Mouse (Mus musculus): ENCODE results near the gene Cd84. TPM values are rescaled to one million over a fixed set of nuclear protein-coding genes. Genes with fewer than 3 reads are reported as not detected.
A peak's percentile ranks its signal among the peaks of the same experiment; 100 is the strongest.
"Not testable (repeated sequence)": the region's sequence is repeated elsewhere in the genome, so short reads cannot be mapped to it uniquely, and the experiment has no call there.

Gene Cd84
- polyA plus RNA-seq (2016; fragmentation: Nextera tagmentation; extraction: Ambion mirVana): 0.38 and 1.2 TPM in 2 replicates

DNA sequence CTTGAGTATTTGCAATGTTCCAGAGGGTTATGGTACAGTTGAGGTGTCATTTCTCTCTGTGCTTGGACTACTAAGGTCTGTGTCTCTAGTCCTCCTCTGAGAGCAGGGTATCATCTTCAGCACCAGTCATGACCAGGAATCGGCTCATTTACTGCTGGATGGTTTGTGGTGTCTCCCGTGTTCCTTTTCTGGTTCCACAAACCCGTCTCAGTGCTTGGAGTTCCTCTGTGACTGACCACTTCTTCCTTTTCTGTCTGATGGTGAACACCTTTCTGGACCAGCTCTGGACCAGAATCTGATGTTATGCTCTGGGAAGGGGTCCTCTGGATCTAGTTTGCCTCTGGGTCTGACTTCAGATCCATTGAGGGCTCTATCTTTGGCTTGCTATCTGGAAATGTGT, at the start of gene Cd84:
Gene Cd84, plus strand, starts transcription at position 210 of the 400 bp plus-strand sequence.
- WGBS: 78% methylated on average over 3 of the region's 3 CpGs
- Histone ChIP-seq H3K36me3 (no peaks in the 10 kb centered on the region), H3K4me3 (no peak within 1 kb of the TSS), H3K9me3 (replicated peaks) (no peaks in the 10 kb centered on the region), H3K27ac (replicated peaks) (no peak within 1 kb of the TSS), H3K4me1 (no peaks in the 10 kb centered on the region), H3K27me3 (ENCODE audit: low read depth, poor library complexity, severe bottlenecking) (no peaks in the 10 kb centered on the region)
- DNase-seq (ENCODE audit: low spot score): no peak

DNA sequence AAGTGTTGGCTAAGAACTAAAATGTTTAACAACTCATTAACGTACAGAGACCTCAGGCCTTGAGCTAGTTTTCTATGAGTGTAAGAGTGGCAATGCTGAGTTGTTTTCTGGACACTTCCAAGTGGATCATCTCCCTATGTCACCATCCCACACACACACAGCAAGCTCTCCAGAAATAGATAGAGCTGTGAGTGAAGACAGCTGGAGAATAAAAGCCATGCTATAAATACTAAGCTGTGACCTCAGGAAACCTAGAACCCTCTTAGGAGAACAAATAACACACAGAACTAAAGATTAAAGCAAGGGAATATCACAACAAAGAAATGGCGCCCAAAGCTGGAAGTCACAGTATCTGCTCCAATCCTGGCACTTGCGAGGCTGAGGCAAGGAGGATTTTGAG, 48.0 kb upstream of the Cd84 start:
- DNase-seq (ENCODE audit: low spot score): no peak
- Histone ChIP-seq H3K9me3 (replicated peaks) (no peaks in the 10 kb centered on the region), H3K36me3 (no peaks in the 10 kb centered on the region), H3K27ac (replicated peaks) (no peak overlapping the region), H3K27me3 (ENCODE audit: low read depth, poor library complexity, severe bottlenecking) (no peaks in the 10 kb centered on the region), H3K4me3 (no peak overlapping the region), H3K4me1 (no peaks in the 10 kb centered on the region)
- 91% methylated on average over 3 of the region's 3 CpGs for WGBS

DNA sequence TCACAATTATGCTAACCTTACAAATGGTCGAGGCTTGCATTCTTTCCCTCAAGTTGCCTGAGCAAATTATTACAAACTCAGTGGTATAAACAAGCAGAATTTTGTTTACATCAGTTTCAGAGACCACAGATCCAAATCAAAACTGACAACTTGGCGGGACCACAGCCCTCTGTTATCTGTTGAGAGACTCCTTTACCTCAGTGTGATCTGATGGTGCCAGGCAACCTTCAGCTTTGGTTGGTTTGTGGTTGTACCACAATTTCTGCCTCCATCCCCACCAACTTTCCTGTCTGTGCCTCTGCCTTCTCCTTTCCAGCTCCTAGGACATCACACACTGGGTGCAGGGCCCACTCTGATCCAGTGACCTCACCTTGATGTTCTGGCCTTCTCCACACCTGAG, 43.3 kb upstream of the Cd84 start:
- DNase-seq (ENCODE audit: low spot score): no peak
- 81% methylated on average over 2 of the region's 2 CpGs for WGBS
- H3K9me3 ChIP-seq (replicated peaks): no peaks in the 10 kb centered on the region
- H3K27me3 ChIP-seq (ENCODE audit: low read depth, poor library complexity, severe bottlenecking): no peaks in the 10 kb centered on the region
- no peak overlapping the region for H3K4me3 ChIP-seq
- no peaks in the 10 kb centered on the region for H3K4me1 ChIP-seq
- H3K36me3 ChIP-seq: no peaks in the 10 kb centered on the region
- H3K27ac ChIP-seq (replicated peaks): no peak overlapping the region

DNA sequence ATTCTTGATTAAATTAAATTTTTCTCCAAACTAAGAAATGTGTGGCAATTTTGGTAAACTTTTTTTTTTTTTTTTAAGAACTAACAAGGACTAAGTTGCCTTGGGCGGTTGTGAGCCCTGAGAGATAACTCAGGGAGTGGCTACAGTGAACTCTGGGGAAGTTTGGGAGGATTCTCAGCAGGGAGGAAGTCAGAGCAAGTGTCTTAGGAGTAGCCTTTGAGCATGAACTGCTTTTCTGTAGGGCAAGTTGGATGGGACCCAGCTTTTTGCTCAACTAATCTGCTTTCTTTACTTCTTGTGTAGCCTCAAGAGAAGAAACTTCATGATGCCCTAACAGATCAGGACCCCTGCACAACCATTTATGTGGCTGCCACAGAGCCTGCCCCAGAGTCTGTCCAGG, 41.7 kb upstream of the Cd84 start:
- WGBS: 67% methylated on average over 1 of the region's 1 CpGs
- H3K4me3 ChIP-seq: no peak overlapping the region
- no peaks in the 10 kb centered on the region for H3K36me3 ChIP-seq
- no peaks in the 10 kb centered on the region for H3K4me1 ChIP-seq
- H3K9me3 ChIP-seq (replicated peaks): no peaks in the 10 kb centered on the region
- H3K27me3 ChIP-seq (ENCODE audit: low read depth, poor library complexity, severe bottlenecking): no peaks in the 10 kb centered on the region
- no peak overlapping the region for H3K27ac ChIP-seq (replicated peaks)
- DNase-seq (ENCODE audit: low spot score): no peak

DNA sequence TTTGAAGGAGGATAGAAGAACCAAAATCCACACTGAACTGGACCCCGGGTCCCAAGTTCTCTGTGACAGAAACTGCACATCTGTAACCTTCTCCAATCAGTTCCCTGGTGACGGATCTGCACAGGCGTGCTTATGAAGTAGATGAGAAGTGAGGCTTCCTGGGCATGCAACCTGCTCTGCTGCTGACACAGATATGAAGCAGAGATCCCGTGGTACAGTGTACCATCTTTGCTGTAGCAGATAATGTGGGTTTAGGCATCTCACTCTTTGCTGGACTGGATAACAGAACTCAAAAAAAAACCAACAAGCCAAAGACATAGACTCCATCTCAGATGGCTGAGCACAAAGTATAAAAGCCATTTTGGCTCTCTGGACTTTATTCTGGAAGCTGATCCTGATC, 39.8 kb upstream of the Cd84 start:
- H3K36me3 ChIP-seq: no peaks in the 10 kb centered on the region
- WGBS: 86% methylated on average over 4 of the region's 4 CpGs
- H3K27me3 ChIP-seq (ENCODE audit: low read depth, poor library complexity, severe bottlenecking): no peaks in the 10 kb centered on the region
- DNase-seq (ENCODE audit: low spot score): no peak
- H3K4me1 ChIP-seq: no peaks in the 10 kb centered on the region
- no peaks in the 10 kb centered on the region for H3K9me3 ChIP-seq (replicated peaks)
- no peak overlapping the region for H3K4me3 ChIP-seq
- no peak overlapping the region for H3K27ac ChIP-seq (replicated peaks)

DNA sequence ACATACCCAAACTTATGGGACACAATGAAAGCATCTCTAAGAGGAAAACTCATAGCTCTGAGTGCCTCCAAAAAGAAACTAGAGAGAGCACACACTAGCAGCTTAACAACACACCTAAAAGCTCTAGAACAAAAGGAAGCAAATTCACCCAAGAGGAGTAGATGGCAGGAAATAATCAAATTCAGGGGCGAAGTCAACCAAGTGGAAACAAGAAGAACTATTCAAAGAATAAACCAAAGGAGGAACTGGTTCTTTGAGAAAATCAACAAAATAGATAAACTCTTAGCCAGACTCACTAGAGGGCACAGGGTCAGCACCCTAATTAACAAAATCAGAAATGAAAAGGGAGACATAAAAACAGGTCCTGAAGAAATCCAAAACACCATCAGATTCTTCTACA, 28.4 kb upstream of the Cd84 start:
- H3K4me3 ChIP-seq; DNase-seq (ENCODE audit: low spot score); H3K36me3 ChIP-seq; H3K4me1 ChIP-seq; H3K27me3 ChIP-seq (ENCODE audit: low read depth, poor library complexity, severe bottlenecking); H3K27ac ChIP-seq (replicated peaks); H3K9me3 ChIP-seq (replicated peaks): not testable (repeated sequence)
- 84% methylated on average over 1 of the region's 1 CpGs for WGBS

DNA sequence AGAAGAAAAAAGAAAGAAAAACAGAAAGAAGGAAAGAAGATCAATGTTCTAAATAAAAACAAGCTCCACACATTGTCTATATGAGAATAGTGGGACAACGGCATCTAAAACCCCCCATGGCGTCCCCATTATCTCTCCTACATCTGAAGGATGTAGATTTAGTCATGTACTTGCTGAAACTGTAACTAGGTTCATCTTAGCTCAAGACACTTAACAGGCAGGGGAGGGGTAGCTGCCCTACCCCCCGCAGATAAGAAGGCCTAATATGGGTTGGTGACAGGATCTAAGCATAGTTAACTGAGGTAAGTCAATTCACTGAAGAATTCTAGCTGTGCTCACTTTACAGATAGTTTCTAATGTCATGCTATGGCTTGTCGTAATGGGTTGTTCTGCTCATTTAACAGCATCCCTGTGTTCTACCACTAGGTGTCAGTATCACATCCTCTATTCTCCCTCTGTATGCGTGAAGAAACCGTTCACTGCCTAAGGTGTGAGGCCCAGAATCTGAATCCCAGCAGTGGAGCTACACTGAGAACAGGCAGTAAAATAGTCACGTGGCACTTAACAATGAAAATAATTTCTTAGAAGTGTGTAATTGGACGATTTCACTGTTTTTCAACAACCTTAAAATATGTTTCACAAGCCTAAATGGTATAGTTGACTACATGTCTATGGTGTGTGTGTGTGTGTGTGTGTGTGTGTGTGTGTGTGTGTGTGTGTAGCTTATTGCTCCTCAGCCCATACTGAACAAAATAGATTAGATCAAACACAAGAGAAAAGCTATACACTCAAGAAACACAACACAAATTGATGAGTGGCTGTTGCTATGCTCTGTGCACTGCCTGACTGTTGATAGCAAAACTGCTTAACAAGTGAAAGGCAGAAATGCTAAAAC, 23.7 kb upstream of the Cd84 start:
- H3K9me3 ChIP-seq (replicated peaks): no peaks in the 10 kb centered on the region
- no peaks in the 10 kb centered on the region for H3K4me1 ChIP-seq
- H3K27ac ChIP-seq (replicated peaks): no peak overlapping the region
- peak; percentile 31 for DNase-seq (ENCODE audit: low spot score)
- H3K4me3 ChIP-seq: no peak overlapping the region
- 16% methylated on average over 8 of the region's 8 CpGs for WGBS
- H3K27me3 ChIP-seq (ENCODE audit: low read depth, poor library complexity, severe bottlenecking): 0 out of 2 replicates have a peak, but pooled peaks cover 3% of the 10 kb centered on the region
- H3K36me3 ChIP-seq: no peaks in the 10 kb centered on the region

DNA sequence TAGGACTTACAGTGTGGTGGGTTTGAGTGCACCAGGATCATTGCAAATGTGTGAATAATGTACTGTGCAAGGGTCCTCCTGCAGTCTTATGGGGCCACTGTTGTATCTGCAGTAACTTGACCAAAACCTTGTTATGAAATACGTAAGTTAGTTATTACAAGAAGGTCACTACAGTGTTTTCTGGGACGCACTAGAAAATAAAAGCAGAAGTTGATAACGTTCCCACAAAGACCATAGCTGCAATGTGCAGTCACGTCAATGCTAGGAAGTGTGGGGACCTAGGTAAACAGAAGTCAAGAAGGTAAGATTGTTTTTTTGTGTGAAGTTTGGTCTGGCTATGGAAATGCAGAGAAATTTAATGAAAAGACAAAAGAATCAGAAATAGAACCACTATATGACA, 22.5 kb upstream of the Cd84 start:
- H3K9me3 ChIP-seq (replicated peaks): no peaks in the 10 kb centered on the region
- no peaks in the 10 kb centered on the region for H3K4me1 ChIP-seq
- no peaks in the 10 kb centered on the region for H3K36me3 ChIP-seq
- no peak overlapping the region for H3K27ac ChIP-seq (replicated peaks)
- DNase-seq (ENCODE audit: low spot score): no peak
- H3K4me3 ChIP-seq: no peak overlapping the region
- 91% methylated on average over 4 of the region's 4 CpGs for WGBS
- H3K27me3 ChIP-seq (ENCODE audit: low read depth, poor library complexity, severe bottlenecking): 0 out of 2 replicates have a peak, but pooled peaks cover 3% of the 10 kb centered on the region

DNA sequence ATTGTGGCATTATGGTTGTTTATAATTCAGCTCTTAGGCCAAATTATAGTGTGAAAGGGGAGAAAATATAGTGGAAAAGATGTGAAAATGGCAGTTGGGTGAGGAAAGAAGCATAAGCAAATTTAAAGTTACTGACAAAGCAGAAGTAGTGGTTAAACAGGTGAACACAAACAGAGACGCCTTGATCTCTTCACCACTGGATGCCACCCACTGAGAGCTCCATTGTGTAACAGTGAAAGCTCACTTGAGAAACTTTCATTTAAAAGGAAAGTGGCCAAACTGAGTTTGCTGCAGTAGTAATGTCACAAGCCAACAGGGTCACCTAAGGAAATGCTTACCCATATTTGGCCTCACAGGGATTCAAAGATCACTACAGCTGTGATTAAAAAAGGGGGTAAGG, 18.2 kb upstream of the Cd84 start:
- H3K36me3 ChIP-seq: no peaks in the 10 kb centered on the region
- no peak for DNase-seq (ENCODE audit: low spot score)
- H3K4me3 ChIP-seq: no peak overlapping the region
- no peaks in the 10 kb centered on the region for H3K9me3 ChIP-seq (replicated peaks)
- no peak overlapping the region for H3K27ac ChIP-seq (replicated peaks)
- H3K27me3 ChIP-seq (ENCODE audit: low read depth, poor library complexity, severe bottlenecking): 0 out of 2 replicates have a peak, but pooled peaks cover 1% of the 10 kb centered on the region
- H3K4me1 ChIP-seq: no peaks in the 10 kb centered on the region
- 32% methylated on average over 1 of the region's 1 CpGs for WGBS

DNA sequence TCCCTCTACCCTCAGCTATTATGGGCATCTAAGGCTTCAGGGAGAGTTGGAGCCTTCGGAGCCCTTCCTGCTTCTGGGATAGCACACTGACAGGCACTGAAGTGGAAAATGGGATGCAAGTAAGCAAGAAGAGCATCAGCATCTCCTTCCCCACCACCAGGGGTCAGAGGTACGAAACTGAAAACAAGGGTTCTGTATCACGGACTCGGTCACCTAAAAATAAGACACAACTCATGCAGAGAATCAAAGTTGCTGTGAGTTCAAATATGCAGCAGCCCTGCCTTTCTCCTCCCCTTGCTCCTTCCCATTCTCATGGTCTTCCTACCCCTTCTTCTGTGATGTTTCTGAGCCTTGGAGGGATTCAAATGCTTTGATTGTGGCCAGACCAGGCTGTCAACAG, 14.0 kb upstream of the Cd84 start:
- Histone ChIP-seq H3K27me3 (ENCODE audit: low read depth, poor library complexity, severe bottlenecking) (no peaks in the 10 kb centered on the region), H3K27ac (replicated peaks) (no peak overlapping the region)
- peak; percentile 29 for DNase-seq (ENCODE audit: low spot score)

DNA sequence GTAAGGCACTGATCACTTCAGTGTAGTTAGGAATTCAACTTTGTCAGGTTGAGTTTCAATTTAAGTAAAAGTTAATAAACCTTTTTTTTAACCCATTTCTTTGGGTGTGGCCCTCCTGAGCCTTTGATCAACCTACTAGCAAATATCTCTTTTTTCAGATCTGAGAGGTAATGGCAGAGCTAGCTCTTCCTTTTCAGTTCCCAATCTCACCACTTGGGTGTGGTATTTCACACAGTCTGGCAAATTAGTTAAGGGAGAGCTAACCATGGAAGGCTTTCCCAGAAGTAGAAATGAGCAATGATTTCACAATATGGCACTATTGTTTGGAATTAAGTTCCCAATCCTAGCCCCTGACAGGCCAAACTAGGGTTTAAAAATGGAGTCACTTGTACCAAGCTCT, 13.3 kb upstream of the Cd84 start:
- no peaks in the 10 kb centered on the region for H3K4me1 ChIP-seq
- no peak for DNase-seq (ENCODE audit: low spot score)
- H3K27ac ChIP-seq (replicated peaks): no peak overlapping the region
- H3K4me3 ChIP-seq: no peak overlapping the region
- H3K36me3 ChIP-seq: no peaks in the 10 kb centered on the region
- H3K27me3 ChIP-seq (ENCODE audit: low read depth, poor library complexity, severe bottlenecking): no peaks in the 10 kb centered on the region
- no peaks in the 10 kb centered on the region for H3K9me3 ChIP-seq (replicated peaks)

More for the DNA sequence above, 14.0 kb upstream of the Cd84 start:
- Histone ChIP-seq H3K9me3 (replicated peaks) (no peaks in the 10 kb centered on the region), H3K36me3 (no peaks in the 10 kb centered on the region), H3K4me3 (no peak overlapping the region), H3K4me1 (no peaks in the 10 kb centered on the region)
- 37% methylated on average over 4 of the region's 4 CpGs for WGBS

DNA sequence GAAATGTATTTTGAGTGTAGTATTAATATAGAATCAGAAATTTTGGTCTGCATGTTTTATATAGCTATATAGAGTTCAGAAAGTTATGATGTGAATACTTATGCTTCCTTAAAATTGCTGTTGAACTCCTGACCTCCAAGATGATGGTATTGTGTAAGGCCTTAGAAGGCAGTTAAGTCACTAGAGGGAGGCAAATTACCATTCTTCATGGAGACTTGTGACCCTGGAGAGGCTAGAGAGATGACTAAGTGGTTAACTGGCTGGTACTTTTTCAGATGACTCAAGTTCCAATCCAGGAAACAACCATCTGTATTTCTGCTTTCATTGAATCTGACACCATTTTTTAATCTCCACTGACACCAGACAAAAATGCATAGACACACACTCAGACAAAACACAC, 11.8 kb upstream of the Cd84 start:
- Histone ChIP-seq H3K4me1 (no peaks in the 10 kb centered on the region), H3K27me3 (ENCODE audit: low read depth, poor library complexity, severe bottlenecking) (no peaks in the 10 kb centered on the region), H3K4me3 (no peak overlapping the region), H3K9me3 (replicated peaks) (no peaks in the 10 kb centered on the region), H3K27ac (replicated peaks) (no peak overlapping the region), H3K36me3 (no peaks in the 10 kb centered on the region)
- no peak for DNase-seq (ENCODE audit: low spot score)

DNA sequence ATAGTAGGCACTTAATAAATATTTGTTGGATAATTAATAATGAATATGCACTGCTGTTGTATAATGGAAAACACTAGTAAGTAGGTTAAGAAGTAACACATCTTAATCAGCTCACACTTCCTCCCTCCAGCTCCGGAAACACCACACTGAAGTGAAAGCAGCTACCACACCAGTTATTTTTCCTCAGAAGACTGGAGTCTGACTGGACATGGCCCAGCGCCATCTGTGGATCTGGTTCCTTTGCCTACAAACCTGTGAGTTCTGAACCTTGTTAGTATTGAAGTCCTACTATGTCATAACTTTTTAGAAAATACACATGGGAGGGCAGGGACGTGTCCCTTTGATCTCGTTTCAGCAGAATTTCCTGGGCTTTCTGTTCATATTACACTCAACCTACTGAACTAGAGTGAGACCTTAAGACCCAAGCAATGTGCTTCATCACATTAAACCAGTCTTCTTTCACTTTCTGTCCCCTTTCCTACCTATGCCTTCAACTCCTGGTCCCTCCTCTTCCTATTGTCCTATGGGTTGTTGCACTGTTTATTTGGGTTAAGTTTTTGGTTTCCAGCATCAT, 1.0 kb downstream of the Cd84 start:
- Histone ChIP-seq H3K9me3 (replicated peaks) (no peaks in the 10 kb centered on the region), H3K27me3 (ENCODE audit: low read depth, poor library complexity, severe bottlenecking) (no peaks in the 10 kb centered on the region), H3K4me3 (no peak overlapping the region), H3K4me1 (no peaks in the 10 kb centered on the region), H3K36me3 (no peaks in the 10 kb centered on the region), H3K27ac (replicated peaks) (no peak overlapping the region)
- WGBS: 89% methylated on average over 4 of the region's 4 CpGs
- DNase-seq (ENCODE audit: low spot score): no peak
